Mouse (Mus musculus): ENCODE data around the gene Mynn. TPM values are rescaled to one million over a fixed set of nuclear protein-coding genes. Genes with fewer than 3 reads are reported as not detected.

Mynn gene
- polyA plus RNA-seq, 1 experiment from 2014 or later: 23.2 TPM

GRCm38 (mm10) chr3:30608999-30609398, 7.1 kb downstream of the Mynn start:
- 81% methylated on average over 3 of the region's 3 CpGs for WGBS
- DNase-seq (ENCODE audit: low spot score) (no peak), ATAC-seq (replicated peaks; ENCODE audit: low FRiP score) (no peak)
- Histone ChIP-seq H3K9me3 (ENCODE audit: control insufficient read depth, low read length) (no peaks in the 10 kb centered on the region), H3K27me3 (replicated peaks; ENCODE audit: control insufficient read depth, insufficient read depth, low read length) (no peaks in the 10 kb centered on the region), H3K4me3 (ENCODE audit: low read depth, low read length) (no peak overlapping the region), H3K9ac (ENCODE audit: low read depth, low read length) (no peak overlapping the region), H3K4me1 (replicated peaks; ENCODE audit: control insufficient read depth, insufficient read depth, low read length) (no peaks in the 10 kb centered on the region), H3K36me3 (ENCODE audit: control insufficient read depth, insufficient read depth, low read length) (peaks cover 26% of the 10 kb centered on the region), H3K27ac (ENCODE audit: low read depth, low read length) (no peak overlapping the region), H3K4me2 (no peak overlapping the region)

GRCm38 (mm10) chr3:30610930-30611329, 9.1 kb downstream of the Mynn start:
- WGBS: 89% methylated on average over 4 of the region's 4 CpGs
- Histone ChIP-seq H3K9ac (ENCODE audit: low read depth, low read length) (no peak overlapping the region), H3K4me2 (no peak overlapping the region), H3K4me3 (ENCODE audit: low read depth, low read length) (no peak overlapping the region), H3K4me1 (replicated peaks; ENCODE audit: control insufficient read depth, insufficient read depth, low read length) (no peaks in the 10 kb centered on the region), H3K27ac (ENCODE audit: low read depth, low read length) (no peak overlapping the region), H3K27me3 (replicated peaks; ENCODE audit: control insufficient read depth, insufficient read depth, low read length) (no peaks in the 10 kb centered on the region), H3K36me3 (ENCODE audit: control insufficient read depth, insufficient read depth, low read length) (peaks cover 29% of the 10 kb centered on the region), H3K9me3 (ENCODE audit: control insufficient read depth, low read length) (no peaks in the 10 kb centered on the region)
- ATAC-seq (replicated peaks; ENCODE audit: low FRiP score): no peak
- no peak for DNase-seq (ENCODE audit: low spot score)

DNA sequence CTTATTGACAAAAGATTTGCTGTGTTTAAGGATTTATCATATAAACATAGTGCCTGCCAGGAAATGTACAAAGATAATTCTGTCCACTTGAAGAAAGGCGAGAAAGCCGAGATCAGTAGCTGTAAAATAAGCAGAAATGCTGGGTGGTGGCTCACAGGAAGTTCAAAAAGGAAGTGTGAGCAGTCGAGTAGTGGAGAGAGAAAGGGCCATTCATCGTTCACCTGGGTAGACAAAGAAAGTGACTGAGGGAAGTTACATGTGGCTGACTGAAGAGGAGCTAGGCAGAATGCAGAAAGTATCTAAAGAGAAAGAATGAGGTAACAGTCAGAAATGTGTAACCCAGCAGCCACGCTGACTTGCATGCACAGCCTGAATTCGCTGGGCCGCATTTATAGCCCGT, 18.3 kb downstream of the Mynn start:
- Histone ChIP-seq H3K9me3 (ENCODE audit: control insufficient read depth, low read length) (no peaks in the 10 kb centered on the region), H3K27ac (ENCODE audit: low read depth, low read length) (no peak overlapping the region), H3K4me1 (replicated peaks; ENCODE audit: control insufficient read depth, insufficient read depth, low read length) (peaks cover 4% of the 10 kb centered on the region), H3K9ac (ENCODE audit: low read depth, low read length) (no peak overlapping the region), H3K4me3 (ENCODE audit: low read depth, low read length) (no peak overlapping the region), H3K36me3 (ENCODE audit: control insufficient read depth, insufficient read depth, low read length) (peaks cover 11% of the 10 kb centered on the region), H3K27me3 (replicated peaks; ENCODE audit: control insufficient read depth, insufficient read depth, low read length) (no peaks in the 10 kb centered on the region), H3K4me2 (no peak overlapping the region)
- ATAC-seq (replicated peaks; ENCODE audit: low FRiP score) (no peak), DNase-seq (ENCODE audit: low spot score) (no peak)
- 62% methylated on average over 8 of the region's 8 CpGs for WGBS

DNA sequence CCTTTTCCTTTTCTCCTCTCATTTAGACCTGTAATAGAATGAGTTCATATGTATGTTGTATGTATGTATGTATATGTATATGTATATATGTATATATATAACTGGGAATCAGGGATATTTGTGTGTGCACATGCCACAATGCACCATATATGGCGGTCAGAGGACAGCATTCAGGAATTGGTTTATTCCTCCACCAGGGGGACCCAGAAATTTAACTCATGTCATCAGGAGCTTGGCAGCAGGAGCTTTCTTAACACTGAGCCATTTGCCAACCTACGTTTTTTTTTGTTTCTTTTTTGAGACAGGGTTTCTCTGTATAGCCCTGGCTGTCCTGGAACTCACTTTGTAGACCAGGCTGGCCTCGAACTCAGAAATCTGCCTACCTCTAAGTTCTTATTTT, 31.8 kb downstream of the Mynn start:
- Histone ChIP-seq H3K36me3 (ENCODE audit: control insufficient read depth, insufficient read depth, low read length) (no peaks in the 10 kb centered on the region), H3K27me3 (replicated peaks; ENCODE audit: control insufficient read depth, insufficient read depth, low read length) (no peaks in the 10 kb centered on the region), H3K4me2 (no peak overlapping the region), H3K4me3 (ENCODE audit: low read depth, low read length) (no peak overlapping the region), H3K27ac (ENCODE audit: low read depth, low read length) (no peak overlapping the region), H3K4me1 (replicated peaks; ENCODE audit: control insufficient read depth, insufficient read depth, low read length) (no peaks in the 10 kb centered on the region), H3K9ac (ENCODE audit: low read depth, low read length) (no peak overlapping the region), H3K9me3 (ENCODE audit: control insufficient read depth, low read length) (no peaks in the 10 kb centered on the region)
- DNase-seq (ENCODE audit: low spot score) (no peak), ATAC-seq (replicated peaks; ENCODE audit: low FRiP score) (no peak)
- 48% methylated on average over 3 of the region's 3 CpGs for WGBS

DNA sequence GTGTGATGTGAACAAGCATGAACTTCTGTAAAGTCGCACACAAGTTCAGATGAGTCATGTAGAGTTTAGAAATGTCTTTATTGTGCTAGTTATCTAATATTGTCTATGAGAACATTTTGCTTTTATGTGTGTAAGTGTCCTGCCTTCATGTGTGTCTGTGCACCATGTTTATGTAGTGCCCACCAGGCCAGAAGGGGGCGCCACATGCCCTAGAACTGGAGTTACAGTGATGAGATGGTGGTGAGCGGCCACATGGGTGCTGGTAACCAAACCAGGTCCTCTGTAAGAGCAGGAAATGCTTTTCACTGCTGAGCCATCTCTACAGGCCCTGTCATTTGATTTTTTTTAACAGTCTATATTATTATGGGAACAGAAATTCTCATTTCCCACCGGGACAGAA, 33.8 kb downstream of the Mynn start:
- no peaks in the 10 kb centered on the region for H3K27me3 ChIP-seq (replicated peaks; ENCODE audit: control insufficient read depth, insufficient read depth, low read length)
- H3K4me3 ChIP-seq (ENCODE audit: low read depth, low read length): no peak overlapping the region
- H3K9me3 ChIP-seq (ENCODE audit: control insufficient read depth, low read length): no peaks in the 10 kb centered on the region
- no peak for DNase-seq (ENCODE audit: low spot score)
- H3K36me3 ChIP-seq (ENCODE audit: control insufficient read depth, insufficient read depth, low read length): no peaks in the 10 kb centered on the region
- ATAC-seq (replicated peaks; ENCODE audit: low FRiP score): no peak
- no peak overlapping the region for H3K9ac ChIP-seq (ENCODE audit: low read depth, low read length)
- H3K4me1 ChIP-seq (replicated peaks; ENCODE audit: control insufficient read depth, insufficient read depth, low read length): no peaks in the 10 kb centered on the region
- 78% methylated on average over 4 of the region's 4 CpGs for WGBS
- H3K27ac ChIP-seq (ENCODE audit: low read depth, low read length): no peak overlapping the region
- no peak overlapping the region for H3K4me2 ChIP-seq

GRCm38 (mm10) chr3:30644207-30644606, 42.3 kb downstream of the Mynn start, which contains the start of gene Lrriq4:
Gene Lrriq4 (plus strand): TSS chr3:30644507.
- no peaks in the 10 kb centered on the region for H3K9me3 ChIP-seq (ENCODE audit: control insufficient read depth, low read length)
- H3K36me3 ChIP-seq (ENCODE audit: control insufficient read depth, insufficient read depth, low read length): no peaks in the 10 kb centered on the region
- H3K4me3 ChIP-seq (ENCODE audit: low read depth, low read length): no peak within 1 kb of the TSS
- WGBS: 72% methylated on average over 2 of the region's 2 CpGs
- peaks cover 4% of the 10 kb centered on the region for H3K27me3 ChIP-seq (replicated peaks; ENCODE audit: control insufficient read depth, insufficient read depth, low read length)
- DNase-seq (ENCODE audit: low spot score) (no peak), ATAC-seq (replicated peaks; ENCODE audit: low FRiP score) (no peak)
- H3K27ac ChIP-seq (ENCODE audit: low read depth, low read length): no peak within 1 kb of the TSS
- H3K9ac ChIP-seq (ENCODE audit: low read depth, low read length): no peak within 1 kb of the TSS
- no peaks in the 10 kb centered on the region for H3K4me1 ChIP-seq (replicated peaks; ENCODE audit: control insufficient read depth, insufficient read depth, low read length)
- no peak within 1 kb of the TSS for H3K4me2 ChIP-seq

DNA sequence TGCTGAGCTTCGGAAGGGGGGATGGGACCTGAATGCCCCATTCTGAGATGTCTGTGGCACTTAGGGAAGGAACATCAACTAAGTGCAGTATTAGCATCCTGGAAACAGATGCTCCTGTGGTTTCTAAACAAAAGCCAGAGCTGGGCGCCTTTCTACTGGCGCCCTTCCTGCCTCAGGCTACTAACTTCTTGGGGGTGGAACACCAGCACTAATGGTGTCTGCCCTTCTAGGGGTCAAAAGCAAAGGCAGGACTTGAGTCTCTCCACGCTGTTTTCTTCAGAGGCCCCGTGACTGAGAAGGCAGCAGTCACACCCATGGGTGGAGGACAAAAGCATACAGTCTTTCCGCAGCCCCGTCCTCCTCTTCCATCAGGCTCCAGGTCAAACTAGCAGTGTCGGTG, 44.9 kb downstream of the Mynn start:
- DNase-seq (ENCODE audit: low spot score) (no peak), ATAC-seq (replicated peaks; ENCODE audit: low FRiP score) (no peak)
- Histone ChIP-seq H3K4me2 (no peak overlapping the region), H3K4me1 (replicated peaks; ENCODE audit: control insufficient read depth, insufficient read depth, low read length) (no peaks in the 10 kb centered on the region), H3K27me3 (replicated peaks; ENCODE audit: control insufficient read depth, insufficient read depth, low read length) (peaks cover 26% of the 10 kb centered on the region), H3K4me3 (ENCODE audit: low read depth, low read length) (no peak overlapping the region), H3K36me3 (ENCODE audit: control insufficient read depth, insufficient read depth, low read length) (no peaks in the 10 kb centered on the region), H3K9me3 (ENCODE audit: control insufficient read depth, low read length) (no peaks in the 10 kb centered on the region), H3K27ac (ENCODE audit: low read depth, low read length) (no peak overlapping the region), H3K9ac (ENCODE audit: low read depth, low read length) (no peak overlapping the region)
- WGBS: 42% methylated on average over 8 of the region's 8 CpGs

DNA sequence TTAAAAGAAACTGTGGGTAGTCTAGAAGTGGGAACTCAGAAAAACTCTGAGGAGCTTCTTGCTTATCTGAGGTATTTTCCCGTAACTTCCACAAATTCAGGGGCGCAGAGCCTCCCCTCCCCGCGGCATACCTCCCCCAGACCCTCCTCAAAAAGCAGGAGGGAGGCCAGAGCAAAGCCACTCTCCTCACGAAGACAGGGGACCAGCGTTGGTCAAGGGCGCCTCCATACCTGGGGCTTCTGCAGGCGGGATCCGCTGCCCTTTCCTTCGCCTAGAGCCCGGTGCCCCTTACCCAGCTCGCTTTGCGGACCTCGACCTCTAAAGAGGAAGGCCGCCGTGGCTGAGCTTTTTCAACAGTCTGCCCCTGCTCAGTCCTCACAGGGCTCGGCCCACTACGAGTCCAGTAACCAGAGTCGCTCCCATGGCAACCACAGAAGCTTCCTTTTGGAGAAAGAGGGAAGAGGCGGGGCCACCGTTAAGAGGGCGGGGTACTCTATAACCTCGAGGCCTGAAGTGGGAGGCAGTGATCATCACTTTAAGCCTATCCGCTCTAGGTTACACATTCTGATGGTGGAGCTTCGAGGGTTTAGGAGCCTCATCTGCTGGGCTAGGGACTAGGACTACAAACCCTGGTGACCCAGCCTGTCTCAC, 45.7 kb downstream of the Mynn start, which contains the start of gene Lrrc34:
Gene Lrrc34, minus strand, starts transcription at position 430 of the 651 bp plus-strand sequence.
- peak; percentile 77 for ATAC-seq (replicated peaks; ENCODE audit: low FRiP score)
- H3K9ac ChIP-seq (ENCODE audit: low read depth, low read length): no peak within 1 kb of the TSS; the same call in 1 of the 2 replicates

DNA sequence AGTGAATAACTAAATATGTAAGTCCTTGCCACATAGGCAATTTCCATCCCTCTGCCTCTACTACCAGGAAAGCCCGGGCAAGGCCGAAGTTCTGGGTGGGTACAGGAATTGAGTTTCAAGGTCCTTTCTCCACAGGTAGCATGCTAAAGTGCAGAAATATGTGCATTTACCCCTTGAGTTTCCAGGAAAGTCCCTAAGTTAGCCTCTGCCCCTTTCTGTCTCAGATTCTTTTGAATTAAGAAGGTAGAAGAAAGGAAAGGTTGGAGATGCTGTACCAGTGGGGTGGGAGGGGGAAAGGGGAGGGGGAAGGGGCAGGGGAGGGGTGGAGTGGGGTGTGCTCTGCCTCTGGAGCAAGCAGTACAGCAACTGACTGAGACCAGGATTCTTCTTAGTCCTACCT, 46.6 kb downstream of the Mynn start:
- Histone ChIP-seq H3K9me3 (ENCODE audit: control insufficient read depth, low read length) (no peaks in the 10 kb centered on the region), H3K4me3 (ENCODE audit: low read depth, low read length) (no peak overlapping the region), H3K27ac (ENCODE audit: low read depth, low read length) (no peak overlapping the region), H3K9ac (ENCODE audit: low read depth, low read length) (no peak overlapping the region), H3K27me3 (replicated peaks; ENCODE audit: control insufficient read depth, insufficient read depth, low read length) (peaks cover 26% of the 10 kb centered on the region), H3K4me2 (no peak overlapping the region), H3K36me3 (ENCODE audit: control insufficient read depth, insufficient read depth, low read length) (no peaks in the 10 kb centered on the region), H3K4me1 (replicated peaks; ENCODE audit: control insufficient read depth, insufficient read depth, low read length) (no peaks in the 10 kb centered on the region)
- ATAC-seq (replicated peaks; ENCODE audit: low FRiP score): no peak
- no peak for DNase-seq (ENCODE audit: low spot score)
- 90% methylated on average over 2 of the region's 2 CpGs for WGBS

More for the DNA sequence above, 45.7 kb downstream of the Mynn start, which contains the start of gene Lrrc34:
- 2% methylated on average over 25 of the region's 25 CpGs for WGBS
- Histone ChIP-seq H3K4me2 (peak within 1 kb of the TSS; percentile 72), H3K4me3 (ENCODE audit: low read depth, low read length) (peak within 1 kb of the TSS; percentile 38), H3K4me1 (replicated peaks; ENCODE audit: control insufficient read depth, insufficient read depth, low read length) (no peaks in the 10 kb centered on the region), H3K27me3 (replicated peaks; ENCODE audit: control insufficient read depth, insufficient read depth, low read length) (peaks cover 26% of the 10 kb centered on the region), H3K36me3 (ENCODE audit: control insufficient read depth, insufficient read depth, low read length) (no peaks in the 10 kb centered on the region), H3K27ac (ENCODE audit: low read depth, low read length) (no peak within 1 kb of the TSS), H3K9me3 (ENCODE audit: control insufficient read depth, low read length) (no peaks in the 10 kb centered on the region)
- DNase-seq (ENCODE audit: low spot score): peak; percentile 60

Data from liver, embryonic 11.5 days (tissue).